ENCODE assay signal across 29 mouse cellular contexts in genomic region chr14:27214232-27214631, GRCm38 (mm10).
DNase-seq lines count a peak whose midpoint lies in the region; ATAC-seq and TF ChIP-seq lines count a peak whose summit lies in the region.
"Had no signal": no experiment of that assay in that cellular context is flagged by ENCODE, and none has a peak within 500 bp of the region (broad histone marks: within the 10 kb centered on the region; RNA-seq: fewer than 3 reads in every experiment).

No protein-coding gene starts in this region.

- no peak overlapping the region for H3K9ac ChIP-seq in intestine, embryonic 14.5 days (ENCODE audit: low read length)
- H3K9ac ChIP-seq in intestine, embryonic 16.5 days (ENCODE audit: low read depth, low read length): no peak overlapping the region
- no peak overlapping the region for H3K9ac ChIP-seq in lung, postnatal 0 days (replicated peaks; ENCODE audit: low read depth)
- no peak overlapping the region for H3K9ac ChIP-seq in stomach, embryonic 15.5 days
- no peak overlapping the region for H3K9ac ChIP-seq in kidney, embryonic 15.5 days
- H3K9ac ChIP-seq: embryonic facial prominence, embryonic 13.5 days; embryonic facial prominence, embryonic 15.5 days; forebrain, embryonic 12.5 days had no signal

- TF ChIP-seq EP300 in lung, postnatal 0 days (IDR thresholded peaks at IDR 0.05): no peak

- 0 out of 2 replicates have a peak, but pooled peaks cover 3% of the 10 kb centered on the region for H3K4me1 ChIP-seq in intestine, embryonic 14.5 days (replicated peaks; ENCODE audit: control insufficient read depth, insufficient read depth, low read length)
- no peaks in the 10 kb centered on the region for H3K4me1 ChIP-seq in intestine, embryonic 16.5 days (ENCODE audit: control insufficient read depth, insufficient read depth, low read length)
- no peaks in the 10 kb centered on the region for H3K4me1 ChIP-seq in lung, postnatal 0 days (ENCODE audit: insufficient read depth, low read depth, low read length)
- no peaks in the 10 kb centered on the region for H3K4me1 ChIP-seq in stomach, embryonic 15.5 days
- no peaks in the 10 kb centered on the region for H3K4me1 ChIP-seq in kidney, embryonic 15.5 days
- H3K4me1 ChIP-seq: embryonic facial prominence, embryonic 13.5 days; embryonic facial prominence, embryonic 15.5 days; forebrain, embryonic 10.5 days; forebrain, embryonic 12.5 days had no signal

- TF ChIP-seq CTCF in lung, postnatal 0 days (IDR thresholded peaks at IDR 0.05): no peak

- no peaks in the 10 kb centered on the region for H3K9me3 ChIP-seq in intestine, embryonic 14.5 days (ENCODE audit: control insufficient read depth, low read length)
- no peaks in the 10 kb centered on the region for H3K9me3 ChIP-seq in intestine, embryonic 16.5 days (ENCODE audit: control insufficient read depth, low read length)
- H3K9me3 ChIP-seq in lung, postnatal 0 days (ENCODE audit: low read length): no peaks in the 10 kb centered on the region
- no peaks in the 10 kb centered on the region for H3K9me3 ChIP-seq in stomach, embryonic 15.5 days
- no peaks in the 10 kb centered on the region for H3K9me3 ChIP-seq in kidney, embryonic 15.5 days (replicated peaks)
- H3K9me3 ChIP-seq: embryonic facial prominence, embryonic 13.5 days; embryonic facial prominence, embryonic 15.5 days; forebrain, embryonic 10.5 days; forebrain, embryonic 12.5 days; G1E had no signal

- WGBS in intestine, embryonic 14.5 days: 30% methylated on average over 2 of the region's 2 CpGs
- WGBS in intestine, embryonic 16.5 days: 44% methylated on average over 2 of the region's 2 CpGs
- 45% methylated on average over 2 of the region's 2 CpGs for WGBS in lung, postnatal 0 days
- WGBS in stomach, embryonic 15.5 days: 43% methylated on average over 2 of the region's 2 CpGs
- WGBS in kidney, embryonic 15.5 days: 50% methylated on average over 2 of the region's 2 CpGs

- H3K27ac ChIP-seq in intestine, embryonic 14.5 days (ENCODE audit: low read depth): 0 out of 2 replicates have a peak overlapping the region, but pooled peaks have one; percentile 7
- no peak overlapping the region for H3K27ac ChIP-seq in intestine, embryonic 16.5 days (ENCODE audit: low read length)
- H3K27ac ChIP-seq in lung, postnatal 0 days (ENCODE audit: low read length): no peak overlapping the region
- H3K27ac ChIP-seq in stomach, embryonic 15.5 days: no peak overlapping the region
- no peak overlapping the region for H3K27ac ChIP-seq in kidney, embryonic 15.5 days
- H3K27ac ChIP-seq: embryonic facial prominence, embryonic 13.5 days; embryonic facial prominence, embryonic 15.5 days; forebrain, embryonic 10.5 days; forebrain, embryonic 12.5 days had no signal

- no peak overlapping the region for H3K4me2 ChIP-seq in intestine, embryonic 14.5 days (ENCODE audit: low read length)
- no peak overlapping the region for H3K4me2 ChIP-seq in intestine, embryonic 16.5 days (ENCODE audit: low read depth, low read length)
- H3K4me2 ChIP-seq in lung, postnatal 0 days (replicated peaks; ENCODE audit: low read depth, low read length): no peak overlapping the region
- no peak overlapping the region for H3K4me2 ChIP-seq in stomach, embryonic 15.5 days
- no peak overlapping the region for H3K4me2 ChIP-seq in kidney, embryonic 15.5 days
- H3K4me2 ChIP-seq: embryonic facial prominence, embryonic 13.5 days; embryonic facial prominence, embryonic 15.5 days; forebrain, embryonic 12.5 days had no signal

- no peak for DNase-seq in intestine, embryonic 14.5 days (ENCODE audit: low spot score)
- peak; percentile 22 for DNase-seq in lung, postnatal 0 days (ENCODE audit: low spot score)
- DNase-seq in lung, postnatal 4 days: no peak
- DNase-seq in yolk sac, embryonic 10.5 days (ENCODE audit: low spot score): peak; percentile 42
- DNase-seq: adrenal gland, adult 8-10 months; adrenal gland, postnatal 14 days; adrenal gland, postnatal 36 days; B cell, adult 2 months; cerebellum, adult 11 months; cerebellum, adult 18-20 months; cerebellum, adult 8-10 months; cerebellum, adult 9-11 months; cerebellum, postnatal 14 days; cerebellum, postnatal 36 days; embryo, embryonic 11 days had no signal

- H3K27me3 ChIP-seq in intestine, embryonic 14.5 days (replicated peaks; ENCODE audit: control insufficient read depth, insufficient read depth, low read length): no peaks in the 10 kb centered on the region
- no peaks in the 10 kb centered on the region for H3K27me3 ChIP-seq in intestine, embryonic 16.5 days (replicated peaks; ENCODE audit: control insufficient read depth, insufficient read depth, low read length)
- H3K27me3 ChIP-seq in lung, postnatal 0 days (replicated peaks; ENCODE audit: insufficient read depth, low read length): no peaks in the 10 kb centered on the region
- H3K27me3 ChIP-seq in stomach, embryonic 15.5 days (replicated peaks): no peaks in the 10 kb centered on the region
- H3K27me3 ChIP-seq in kidney, embryonic 15.5 days: no peaks in the 10 kb centered on the region
- H3K27me3 ChIP-seq: CH12.LX; embryonic facial prominence, embryonic 13.5 days; embryonic facial prominence, embryonic 15.5 days; forebrain, embryonic 12.5 days; Patski had no signal

- no peaks in the 10 kb centered on the region for H3K36me3 ChIP-seq in intestine, embryonic 14.5 days (ENCODE audit: control insufficient read depth, insufficient read depth, low read length)
- H3K36me3 ChIP-seq in intestine, embryonic 16.5 days (ENCODE audit: control insufficient read depth, insufficient read depth, low read length): no peaks in the 10 kb centered on the region
- H3K36me3 ChIP-seq in lung, postnatal 0 days (ENCODE audit: insufficient read depth, low read length): no peaks in the 10 kb centered on the region
- no peaks in the 10 kb centered on the region for H3K36me3 ChIP-seq in stomach, embryonic 15.5 days
- H3K36me3 ChIP-seq in kidney, embryonic 15.5 days: no peaks in the 10 kb centered on the region
- H3K36me3 ChIP-seq: embryonic facial prominence, embryonic 13.5 days; embryonic facial prominence, embryonic 15.5 days; forebrain, embryonic 10.5 days; forebrain, embryonic 12.5 days; G1E had no signal

- no peak for ATAC-seq in intestine, embryonic 14.5 days (replicated peaks; ENCODE audit: low FRiP score, low TSS enrichment, low read depth)
- ATAC-seq in intestine, embryonic 16.5 days: no peak
- peak; percentile 53 for ATAC-seq in lung, postnatal 0 days
- ATAC-seq in stomach, embryonic 15.5 days (ENCODE audit: insufficient read depth, low FRiP score, low read depth): peak; percentile 22; the same call in 1 of the 2 replicates
- no peak for ATAC-seq in kidney, embryonic 15.5 days (replicated peaks; ENCODE audit: low FRiP score)
- ATAC-seq: activated CD4-positive, CD25-positive, alpha-beta regulatory T cell, adult 4 months; CD4-positive, CD25-positive, alpha-beta regulatory T cell, adult 4 months; forebrain, embryonic 14.5 days; Patski had no signal

- no peak overlapping the region for H3K4me3 ChIP-seq in intestine, embryonic 14.5 days (ENCODE audit: low read depth, low read length)
- no peak overlapping the region for H3K4me3 ChIP-seq in intestine, embryonic 16.5 days (ENCODE audit: low read length)
- no peak overlapping the region for H3K4me3 ChIP-seq in lung, postnatal 0 days (ENCODE audit: low read depth, low read length)
- no peak overlapping the region for H3K4me3 ChIP-seq in stomach, embryonic 15.5 days (replicated peaks)
- H3K4me3 ChIP-seq in kidney, embryonic 15.5 days (replicated peaks): no peak overlapping the region
- H3K4me3 ChIP-seq: embryonic facial prominence, embryonic 13.5 days; embryonic facial prominence, embryonic 15.5 days; erythroblast, embryonic 14.5 days; forebrain, embryonic 10.5 days; forebrain, embryonic 12.5 days had no signal

Comparison
In these comparisons a context has a peak if more than half of its experiments do, and no peak if none do; other contexts are left out.
1. DNase-seq: peak in lung, postnatal 0 days (single experiment) and yolk sac, embryonic 10.5 days (single experiment); none in intestine, embryonic 14.5 days (single experiment) and lung, postnatal 4 days (0 of 2).
2. ATAC-seq: peak in lung, postnatal 0 days (single experiment) and stomach, embryonic 15.5 days (single experiment); none in intestine, embryonic 14.5 days (single experiment), intestine, embryonic 16.5 days (single experiment) and kidney, embryonic 15.5 days (single experiment).